Mouse (Mus musculus) left cerebral cortex, postnatal 36 days (tissue): ENCODE measurements around the gene Atxn2. TPM values are rescaled to one million over a fixed set of nuclear protein-coding genes. Genes with fewer than 3 reads are reported as not detected.
A peak's percentile ranks its signal among the peaks of the same experiment; 100 is the strongest.

ENCODE experiments used
- DNase-seq, 2 experiments: peaks; one replicate each; pipeline ENCODE4 v3.0.0; 2021 to 2022; ENCODE audit warnings: low spot score in 2 of 2, mixed read lengths in 1 of 2
- intact Hi-C: fragments of 180-260 bp; cut with DNase I; formaldehyde crosslinking; loops from one replicate; pipeline ENCODE4 v1.15.1; 2025
- total RNA-seq, 2 experiments: library from RNA; stranded (reverse); gene quantifications; 2 replicates each; pipeline ENCODE4 v1.2.3; 2021

The Atxn2 gene
- total RNA-seq, 2 experiments from 2014 or later = 204 to 251 TPM

DNA sequence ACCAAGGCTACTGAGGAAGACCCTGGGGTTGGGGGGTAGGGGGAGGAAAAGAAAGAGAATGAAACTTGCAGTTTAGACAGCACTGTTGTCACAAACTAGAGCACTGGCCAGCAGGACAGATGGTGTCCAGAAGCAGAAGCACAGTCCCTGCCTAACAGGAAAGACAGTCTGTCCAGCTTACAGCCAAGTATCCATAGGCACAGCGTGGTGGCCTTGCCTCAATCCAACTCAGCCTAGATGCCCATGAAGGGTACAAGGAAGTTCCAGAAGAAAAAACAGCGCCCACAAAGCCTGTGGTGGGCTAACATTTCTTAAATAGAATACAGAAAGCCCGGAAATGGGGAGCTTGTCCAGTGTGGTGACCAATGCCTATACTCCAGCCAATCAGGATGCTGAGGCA is 114.5 kb downstream of the Atxn2 start:
- intact Hi-C loops = no loop called here
- DNase-seq = no peak

DNA sequence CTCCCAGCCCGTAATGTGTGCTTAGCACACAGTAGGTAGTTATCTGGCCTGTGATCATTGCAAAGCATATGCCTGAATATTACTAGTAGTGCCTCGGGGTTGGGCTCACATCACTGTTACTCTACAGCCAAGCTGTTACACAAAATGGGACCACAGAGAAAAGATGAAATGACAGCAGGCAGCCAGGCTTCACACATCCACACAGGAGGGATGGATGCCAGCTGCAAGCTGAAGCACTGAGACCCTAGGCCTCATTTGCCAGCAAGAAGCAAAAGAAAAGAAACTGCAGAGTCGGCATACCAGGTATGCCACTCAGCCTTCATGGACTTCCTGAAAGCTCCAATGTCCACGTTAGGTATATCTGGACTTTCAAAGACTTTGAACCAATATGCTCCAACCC is 116.7 kb downstream of the Atxn2 start:
- intact Hi-C loops = no loop called here

DNA sequence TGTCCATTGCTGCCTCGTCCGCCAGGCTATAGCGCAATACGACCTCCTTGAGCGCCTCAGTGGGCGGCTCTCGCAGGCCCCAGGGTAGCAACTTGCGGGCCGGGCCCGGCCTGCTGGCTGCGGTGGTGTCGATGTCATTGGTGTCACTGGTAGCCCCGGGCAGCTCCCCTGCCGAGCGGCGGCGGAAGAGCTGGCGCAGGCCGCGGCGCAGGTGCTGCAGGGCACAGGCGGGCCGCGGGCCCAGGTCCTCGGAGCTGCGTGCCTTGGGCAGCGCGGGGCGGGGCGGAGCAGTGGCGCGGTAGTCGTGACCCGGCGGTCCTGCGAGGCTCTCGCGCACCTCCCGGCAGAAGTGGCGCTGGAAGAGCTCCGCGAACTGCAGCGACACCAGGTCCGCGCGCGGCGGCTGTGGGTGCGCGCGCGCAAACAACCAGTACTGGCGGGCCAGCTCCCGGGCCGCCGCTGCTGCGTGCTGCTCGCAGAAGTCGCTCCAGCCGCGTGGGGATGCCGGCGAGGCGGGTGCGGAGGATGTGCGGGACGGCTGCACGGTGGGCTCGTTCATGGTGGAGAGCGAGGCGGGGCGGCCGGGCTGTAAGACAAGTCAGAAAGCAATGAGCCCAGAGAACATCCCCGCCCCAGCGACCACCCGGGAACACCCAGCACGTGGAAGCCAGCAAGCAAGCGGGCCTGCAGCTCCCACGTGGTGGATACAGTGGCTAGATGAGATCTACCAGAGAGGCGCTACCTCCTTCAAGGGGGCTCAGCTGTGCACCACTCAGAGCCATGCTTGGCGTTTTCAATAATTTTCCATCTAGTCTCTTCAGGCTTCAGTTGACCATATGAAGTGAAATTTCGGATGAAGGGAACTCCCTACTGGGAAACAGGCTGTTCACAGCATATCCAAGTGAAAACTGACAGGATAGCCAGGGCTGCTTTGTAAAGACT is 117.6 kb downstream of the Atxn2 start:
- peak in 1 of 2 experiments; percentile 71 for DNase-seq

More for the DNA sequence above, 116.7 kb downstream of the Atxn2 start:
- DNase-seq = no peak

DNA sequence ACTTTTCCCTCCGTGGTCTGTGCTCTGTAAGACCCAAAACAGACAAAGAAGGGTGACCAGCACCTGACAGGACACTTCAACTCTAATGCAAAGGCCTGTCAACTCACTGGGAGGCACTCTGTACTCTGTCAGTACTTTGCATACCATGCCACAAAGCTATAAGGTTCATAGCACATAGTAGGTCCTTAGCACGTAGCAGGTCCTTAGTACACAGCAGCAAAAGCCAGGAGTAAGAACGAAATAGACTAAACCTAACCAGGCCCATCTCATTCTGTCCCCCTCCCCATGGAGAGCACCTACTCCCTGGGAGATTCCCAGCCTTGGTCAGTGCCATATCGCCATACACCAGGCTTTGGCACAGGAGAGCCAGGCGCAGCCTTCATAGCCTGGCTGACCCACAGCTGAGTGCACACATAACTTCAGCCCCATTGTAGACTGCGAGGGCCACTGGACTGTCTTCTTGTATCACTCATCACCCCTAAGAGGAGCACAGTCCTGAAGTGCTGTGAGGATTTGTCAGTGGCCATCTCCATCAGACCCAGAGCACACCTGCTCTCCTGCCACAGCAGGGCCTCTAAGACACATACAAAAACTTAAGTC is 120.0 kb downstream of the Atxn2 start:
- DNase-seq = no peak

More for the DNA sequence above, 117.6 kb downstream of the Atxn2 start:
- intact Hi-C loops = no loop called here

DNA sequence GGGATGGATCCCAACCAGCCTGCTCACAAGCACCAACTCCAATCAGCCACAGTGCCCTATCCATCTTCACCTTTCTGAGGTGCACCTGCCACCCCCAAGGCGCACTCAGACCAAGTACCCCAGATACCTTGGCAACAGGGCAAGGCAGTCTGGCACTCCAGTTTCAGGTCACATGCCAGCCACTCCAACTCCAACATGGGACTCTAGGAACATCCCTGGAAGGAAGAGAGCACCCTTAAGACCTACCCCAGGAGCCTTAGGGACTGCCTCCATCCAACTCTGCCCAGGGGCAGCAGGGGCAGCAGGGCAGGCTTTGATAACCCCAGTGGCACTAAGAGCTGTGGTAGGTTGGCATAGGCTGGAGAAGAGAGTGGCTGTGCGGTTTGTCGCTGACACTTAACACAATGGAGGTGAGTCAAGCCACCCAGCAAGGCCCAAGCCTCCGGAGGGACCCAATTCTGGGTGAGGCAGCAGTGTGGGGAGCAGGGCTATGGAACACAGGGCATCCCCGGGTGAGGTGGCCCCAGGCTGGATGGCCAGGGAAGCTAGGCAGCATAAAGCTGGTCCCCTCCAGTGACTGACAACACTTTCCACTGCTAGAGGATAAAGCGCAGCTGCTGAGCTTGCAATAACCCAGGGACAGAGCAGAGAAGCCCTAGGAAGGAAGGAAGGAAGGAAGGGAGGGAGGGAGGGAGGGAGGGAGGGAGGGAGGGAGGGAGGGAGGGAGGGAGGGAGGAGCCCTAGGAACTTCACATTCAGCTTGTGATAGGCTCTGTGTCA is 121.4 kb downstream of the Atxn2 start:
- intact Hi-C loops = no loop called here
- DNase-seq = no peak

More for the DNA sequence above, 120.0 kb downstream of the Atxn2 start:
- intact Hi-C loops = no loop called here

DNA sequence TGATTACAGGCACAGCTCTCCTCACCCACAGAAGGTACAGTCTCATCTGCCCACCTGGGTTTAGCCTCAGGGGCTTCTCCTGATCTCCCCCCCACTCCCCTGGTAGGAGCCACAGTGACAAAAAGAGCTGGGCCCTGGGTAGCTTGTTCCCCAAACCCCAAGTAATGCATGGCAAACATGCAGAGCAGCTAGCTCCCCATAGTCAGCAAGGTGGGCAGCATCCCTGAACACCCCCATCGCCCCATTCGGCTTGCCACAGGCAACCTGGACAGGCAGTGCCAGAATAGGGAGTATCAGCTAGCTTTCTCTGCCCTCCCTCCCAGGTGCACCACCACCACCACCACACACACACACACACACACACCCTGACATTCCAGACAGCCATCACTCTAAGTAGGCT is 122.0 kb downstream of the Atxn2 start:
- no peak for DNase-seq
- intact Hi-C loops = no loop called here

DNA sequence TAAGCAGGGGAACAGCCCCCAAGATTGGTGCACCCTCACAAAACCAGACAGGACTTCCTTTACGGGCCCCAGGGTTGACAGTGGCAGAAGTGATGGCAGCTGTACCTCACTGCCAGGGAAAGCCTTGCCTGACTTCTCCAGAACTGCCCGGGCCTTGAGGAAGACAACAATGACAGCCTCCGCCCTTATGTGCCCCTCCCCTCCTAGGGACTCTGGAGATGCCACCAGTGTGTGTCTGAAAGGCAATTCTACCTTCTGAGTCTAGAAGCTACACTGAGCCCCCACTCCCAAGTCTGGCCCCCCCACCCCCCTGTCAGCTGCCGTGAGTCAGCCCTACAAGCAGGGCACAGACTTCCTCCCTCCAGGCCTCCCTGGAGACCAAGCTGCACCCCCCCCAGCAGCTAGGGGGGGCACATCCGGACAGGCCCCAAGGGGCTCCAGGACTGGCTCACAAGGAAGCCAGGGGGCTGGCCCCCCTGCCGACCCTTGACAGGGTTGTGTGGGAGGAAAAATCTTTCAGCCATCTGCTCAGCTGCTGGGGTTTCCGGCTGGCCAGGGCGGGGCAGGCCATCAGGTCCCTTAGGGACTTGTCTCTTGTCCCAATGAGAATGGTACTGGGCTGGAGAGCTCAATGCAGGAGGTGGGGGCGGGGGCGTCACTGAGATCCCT is 122.6 kb downstream of the Atxn2 start:
- intact Hi-C loops = no loop called here
- DNase-seq = no peak

DNA sequence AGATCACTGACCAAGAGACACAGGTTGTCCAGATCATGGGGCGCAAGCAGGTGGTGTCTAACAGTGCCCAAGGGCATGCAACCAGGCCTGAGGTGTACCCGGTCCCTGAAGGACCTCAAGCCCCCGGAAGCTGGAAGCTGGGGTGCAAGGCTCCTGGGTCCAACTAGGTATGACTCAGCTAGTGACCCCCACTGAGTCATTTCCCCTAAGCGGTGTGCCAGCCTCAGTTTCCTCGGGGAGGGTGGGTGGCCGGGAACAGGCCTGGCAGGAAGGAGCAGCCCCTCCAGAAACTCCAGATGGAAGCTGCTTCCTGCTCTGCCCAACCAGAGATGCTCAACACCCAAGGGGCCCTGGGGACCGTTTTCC is 123.1 kb downstream of the Atxn2 start:
- intact Hi-C loops = no loop called here
- DNase-seq = no peak

DNA sequence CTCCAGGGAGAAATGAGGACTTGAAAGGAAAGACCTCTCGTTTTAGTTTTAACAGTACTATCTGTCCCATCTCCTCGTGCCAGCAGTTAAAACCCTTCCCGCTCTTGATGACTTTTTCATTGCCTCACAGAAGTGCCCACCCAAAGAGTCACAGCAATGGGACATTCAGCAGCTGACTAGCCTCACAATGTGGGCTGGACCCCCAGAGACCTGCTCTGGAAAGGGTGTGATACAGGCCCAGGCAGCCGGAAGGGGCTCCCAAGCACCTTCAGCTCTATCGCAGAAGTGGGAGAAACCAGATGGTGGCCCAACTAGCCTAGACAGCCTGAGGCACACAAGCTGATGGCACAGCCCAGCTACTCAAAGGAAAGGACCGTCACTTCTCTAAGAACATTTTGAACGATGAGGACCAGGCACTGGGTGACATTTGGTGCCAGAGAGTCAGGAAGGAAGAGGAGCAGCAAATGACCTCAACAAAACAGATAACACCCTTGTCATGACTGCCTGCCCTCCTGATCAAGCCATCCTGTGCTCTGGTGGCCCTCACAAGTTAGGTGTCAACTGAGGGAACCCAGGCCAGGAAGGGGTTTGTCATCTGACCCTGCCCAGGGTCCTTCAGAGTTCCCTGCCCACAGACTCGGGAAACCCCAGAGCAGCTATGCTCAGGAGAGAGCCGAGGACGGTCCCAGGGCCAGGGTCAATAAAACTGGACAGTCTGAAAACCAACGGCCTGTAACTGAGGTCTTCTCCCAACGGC is 124.0 kb downstream of the Atxn2 start:
- intact Hi-C loops = no loop called here
- DNase-seq = no peak

DNA sequence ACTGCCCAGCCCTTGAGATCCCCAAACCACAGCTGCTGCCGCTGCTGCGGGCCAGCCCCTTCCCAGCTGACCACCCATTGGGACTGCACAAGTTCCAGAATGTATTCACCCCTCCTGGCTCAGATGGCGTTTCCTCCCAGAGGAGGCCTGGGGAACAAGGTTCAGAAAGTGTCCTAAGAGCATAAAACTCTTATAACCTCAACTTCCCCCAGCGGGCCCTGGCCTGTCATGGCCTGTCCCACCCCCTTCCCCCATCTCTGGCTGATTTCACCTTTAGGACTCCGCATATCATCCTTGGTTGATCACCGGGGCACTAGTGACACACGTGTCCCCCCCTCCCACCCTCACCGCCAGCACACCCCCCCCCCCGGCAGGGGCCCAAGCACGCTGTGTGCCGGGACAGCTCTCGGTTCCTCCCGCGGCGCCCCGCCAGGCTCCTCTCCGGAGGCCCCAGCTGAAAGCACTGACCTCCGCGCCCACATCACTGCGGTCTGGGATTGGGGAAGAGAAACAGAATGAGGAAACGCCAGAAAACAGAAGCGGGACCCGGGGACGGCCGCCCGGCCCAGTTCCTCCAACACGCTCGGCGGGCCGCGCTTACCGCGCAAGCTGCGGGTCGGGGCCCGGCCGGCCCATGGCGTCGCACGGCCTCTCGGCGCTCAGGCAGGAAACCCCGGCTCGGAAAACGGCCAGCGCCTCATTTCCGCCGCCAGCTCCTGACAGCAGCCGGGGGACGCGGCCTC is 125.0 kb downstream of the Atxn2 start:
- intact Hi-C loops = loop anchor here (2.0 kb wide), 1 partner anchor 21 kb away; no protein-coding TSS in a partner anchor
- DNase-seq = no peak

DNA sequence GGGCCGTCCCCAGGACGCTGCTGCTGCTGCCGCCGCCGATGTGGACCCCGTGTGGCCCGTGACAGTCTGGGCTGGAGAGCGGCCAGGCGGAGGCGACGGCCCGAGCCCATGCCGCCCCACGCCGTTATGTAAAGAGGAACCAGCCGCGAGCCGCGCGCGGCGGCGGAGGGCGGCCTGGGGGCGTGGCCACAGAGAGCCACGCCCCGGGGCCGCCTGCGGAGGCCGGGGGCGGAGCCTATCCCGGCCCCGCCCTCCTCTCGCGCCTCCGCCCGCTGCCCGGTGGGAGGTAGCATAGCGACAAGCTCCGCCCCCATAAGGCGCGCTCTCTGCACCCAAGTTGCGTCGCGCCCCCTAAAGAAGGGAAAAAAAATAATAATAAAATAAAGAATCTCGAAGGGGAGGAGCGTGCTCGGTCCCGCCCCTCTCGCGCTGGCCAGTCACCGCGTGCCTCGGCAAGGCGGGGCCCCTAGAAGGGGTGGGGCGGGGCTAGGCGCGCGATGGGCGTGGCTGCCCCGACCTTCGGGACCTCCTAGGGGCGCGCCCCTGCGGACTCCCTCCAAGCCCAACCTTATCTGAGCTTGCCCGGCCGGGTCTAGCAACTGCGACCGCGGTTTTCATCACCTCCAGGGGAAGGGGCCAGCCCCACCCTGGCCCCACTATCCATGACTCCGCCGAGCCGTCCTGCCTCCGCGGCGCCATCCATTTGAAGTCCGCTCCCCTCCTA is 125.7 kb downstream of the Atxn2 start:
- DNase-seq = peak; percentile 79 to 84
- intact Hi-C loops = loop anchor here (2.0 kb wide), 1 partner anchor 22 kb away; no protein-coding TSS in a partner anchor

DNA sequence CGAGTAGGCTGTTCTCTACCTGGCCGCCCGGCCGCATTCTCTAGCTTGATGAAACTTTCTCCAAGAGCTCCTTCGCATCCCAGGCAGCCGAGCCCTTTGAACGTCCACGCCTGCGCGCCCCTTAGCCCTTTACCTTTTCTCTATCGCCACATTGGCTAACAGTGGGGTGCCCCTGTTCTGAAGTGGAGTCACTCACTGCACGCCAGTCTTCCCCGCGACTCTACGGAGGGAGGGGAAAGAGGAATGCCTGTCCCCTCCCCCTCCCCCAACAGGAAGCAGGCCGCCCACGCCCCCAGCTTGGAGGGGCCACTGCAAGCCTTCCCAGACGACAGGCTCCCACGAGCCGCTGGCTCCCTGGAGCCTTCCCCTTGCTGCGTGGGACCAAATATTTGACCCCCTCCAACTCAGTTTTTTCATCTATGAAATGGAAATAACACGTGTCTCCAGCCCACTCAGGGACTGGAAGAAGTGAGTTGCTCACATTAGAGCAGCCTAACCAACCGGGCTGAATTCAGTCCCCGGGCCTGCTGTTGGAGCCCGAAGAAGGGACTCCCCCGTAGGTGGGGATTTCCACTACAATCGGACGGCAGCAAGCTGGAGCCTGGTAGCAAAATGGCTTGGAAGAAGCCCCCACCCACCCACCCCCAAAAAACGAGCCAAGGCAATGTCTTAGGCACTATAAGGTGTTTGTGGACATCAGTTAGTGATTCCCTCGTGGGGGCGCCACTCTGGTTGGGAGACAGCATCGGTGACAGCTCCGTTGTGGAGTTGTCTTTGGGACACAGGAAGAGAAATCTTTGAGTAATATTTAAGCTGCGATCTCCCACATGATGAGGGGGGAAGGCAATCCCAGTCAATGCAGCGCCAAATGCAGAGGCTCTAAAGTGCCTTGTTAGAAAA is 126.6 kb downstream of the Atxn2 start, which contains the start of gene Sh2b3:
Gene Sh2b3 (minus strand): TSS at position 206 of the 900 bp plus-strand sequence.
- intact Hi-C loops = loop anchor here (2.0 kb wide), 1 partner anchor 23 kb away; no protein-coding TSS in a partner anchor

DNA sequence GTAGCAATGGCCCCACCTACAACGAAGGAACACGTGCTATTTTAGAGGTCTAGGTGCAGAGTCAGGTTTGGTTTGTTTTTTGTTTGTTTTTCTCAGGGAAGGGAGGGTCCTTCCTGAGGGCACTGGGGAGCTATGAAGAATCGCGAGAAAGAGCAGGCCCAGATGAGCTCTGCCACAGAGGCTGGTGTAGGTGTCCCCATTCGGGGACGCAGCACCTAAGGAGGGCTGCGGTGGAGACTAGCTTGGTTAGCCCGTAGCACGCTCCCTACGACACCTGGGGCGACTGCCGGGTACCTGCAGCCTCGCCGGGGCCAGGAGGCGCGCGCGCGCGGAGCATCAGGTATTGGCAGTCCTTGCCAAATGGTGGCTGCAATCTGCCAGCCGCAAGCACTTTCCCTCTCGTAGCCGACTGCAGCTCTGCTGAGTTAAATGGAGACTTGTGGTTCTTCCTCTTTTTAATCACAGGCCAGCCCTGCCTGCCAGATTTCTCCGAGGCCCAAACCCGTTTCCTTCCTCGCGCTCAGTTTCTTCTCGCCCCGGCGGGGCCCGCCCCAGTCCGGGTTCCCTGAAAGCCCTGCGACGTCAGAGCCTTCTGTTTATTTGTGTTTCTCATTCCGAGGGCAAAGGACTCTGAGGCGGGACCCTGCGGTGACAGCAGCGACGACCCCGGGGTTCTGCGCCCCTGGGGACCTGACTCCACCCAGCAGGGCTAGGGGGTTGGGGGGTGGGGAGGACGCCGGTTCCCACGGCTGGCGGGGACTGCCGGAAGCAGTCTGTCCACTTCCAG is 127.4 kb downstream of the Atxn2 start:
- peak; percentile 52 to 60 for DNase-seq
- intact Hi-C loops = no loop called here

More for the DNA sequence above, 126.6 kb downstream of the Atxn2 start, which contains the start of gene Sh2b3:
- DNase-seq = peak in 1 of 2 experiments; percentile 56

DNA sequence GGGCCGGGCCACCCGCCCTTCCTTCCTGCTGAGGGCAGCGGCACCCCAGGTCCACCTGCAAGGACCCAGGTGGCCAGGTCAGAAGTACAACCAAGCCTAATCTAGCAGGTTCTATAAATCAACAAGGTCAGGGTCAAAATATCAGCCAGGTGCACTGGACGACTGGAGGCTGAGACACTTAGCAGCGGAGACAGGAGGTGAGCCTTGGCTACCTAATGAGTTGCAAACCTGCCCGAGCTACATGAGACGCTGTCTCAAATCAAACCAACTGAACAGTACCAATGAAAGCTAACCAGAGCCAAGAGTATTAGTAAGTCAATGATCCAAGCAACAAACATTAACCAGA is 128.0 kb downstream of the Atxn2 start:
- DNase-seq = no peak
- intact Hi-C loops = no loop called here

DNA sequence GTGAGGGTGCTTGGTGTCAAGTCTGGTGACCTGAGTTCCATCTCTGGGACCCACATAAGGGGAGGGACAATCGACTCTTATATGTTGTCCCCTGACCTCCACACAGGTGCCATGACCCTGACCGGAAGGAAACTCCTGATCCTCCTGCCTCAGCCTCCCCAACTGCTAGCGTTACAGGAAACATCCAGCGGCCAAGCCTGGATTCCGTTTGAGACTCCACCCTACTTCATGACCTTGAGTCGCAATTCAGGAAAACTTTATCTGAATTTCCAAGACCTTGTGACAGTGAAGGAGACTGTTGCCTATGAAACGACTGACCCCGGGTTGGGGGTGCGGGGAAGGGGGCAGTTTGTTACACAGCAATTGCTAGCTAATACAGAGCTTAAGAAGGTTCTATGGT is 130.4 kb downstream of the Atxn2 start:
- intact Hi-C loops = loop anchor here (5.0 to 10.0 kb wide), 2 partner anchors 47 to 129 kb away; partner anchors contain the start of gene Atxn2
- no peak for DNase-seq

DNA sequence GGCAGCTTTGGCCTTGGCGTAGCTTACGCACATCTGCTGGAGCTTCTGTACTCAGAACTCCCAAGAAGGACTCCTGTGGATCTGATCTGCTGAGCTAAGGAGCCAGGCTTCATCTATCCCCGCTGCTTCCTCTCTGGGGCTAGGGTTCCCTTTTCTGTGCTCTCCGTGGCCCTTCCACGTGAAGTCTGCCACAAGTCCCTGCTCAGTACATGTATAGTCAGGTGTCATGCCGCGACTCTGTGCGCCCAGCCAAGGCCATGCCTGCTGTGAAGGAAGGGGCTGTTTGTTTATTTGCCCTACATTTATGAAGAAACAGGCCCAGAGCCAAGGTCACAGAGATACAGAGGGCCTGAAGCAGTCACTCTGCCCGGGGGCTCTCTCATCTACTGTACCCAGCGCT is 130.8 kb downstream of the Atxn2 start:
- no peak for DNase-seq
- intact Hi-C loops = loop anchor here (5.0 to 10.0 kb wide), 2 partner anchors 47 to 130 kb away; partner anchors contain the start of gene Atxn2
